Mouse (Mus musculus): ENCODE results near the gene Ahsa2. TPM values are rescaled to one million over a fixed set of nuclear protein-coding genes. Genes with fewer than 3 reads are reported as not detected.
"Not testable (repeated sequence)": the region's sequence is repeated elsewhere in the genome, so short reads cannot be mapped to it uniquely, and the experiment has no call there.

The Ahsa2 gene
- 5.6 and 7.4 TPM in 2 replicates for polyA plus RNA-seq (2012; rRNA removed)

DNA sequence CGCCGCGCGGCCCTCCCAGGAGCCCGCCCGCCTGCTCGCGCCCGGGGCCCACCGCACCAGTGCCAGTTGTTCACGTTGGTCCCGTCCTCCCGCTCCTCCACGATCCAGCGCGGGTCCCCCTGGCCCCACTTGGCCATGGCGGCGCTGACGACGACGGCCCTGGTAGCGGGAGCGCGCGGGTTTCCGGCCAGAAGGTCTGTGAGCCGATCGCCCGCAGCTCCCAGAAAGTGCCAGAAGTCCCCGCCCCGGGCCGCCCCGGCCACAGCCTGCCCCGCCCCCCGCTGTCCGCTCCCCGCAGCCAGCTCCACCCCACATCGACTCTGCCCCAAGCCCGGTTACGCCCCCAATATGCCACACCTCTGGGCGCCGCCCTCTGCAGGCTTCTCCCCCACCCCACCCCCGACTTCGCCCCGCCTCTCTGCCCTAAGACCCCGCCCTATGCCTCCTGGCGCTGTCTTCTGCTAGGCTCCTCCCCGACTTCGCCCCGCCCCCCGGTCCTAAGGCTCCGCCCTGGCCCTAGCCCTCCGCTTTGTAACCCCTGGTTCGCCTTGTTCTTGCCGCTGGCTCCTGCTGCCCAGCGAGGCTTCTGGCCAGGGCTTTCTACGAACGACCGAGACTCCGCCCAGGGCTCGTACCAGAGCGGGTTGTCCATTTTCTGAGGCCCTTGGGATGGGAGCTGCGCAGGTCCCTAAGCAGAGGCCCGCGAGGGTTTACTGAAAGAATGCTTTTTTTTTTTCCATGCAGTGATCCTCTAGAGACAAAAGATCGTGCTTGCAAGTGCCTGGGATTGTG lies at the start of gene Ahsa2:
Ahsa2 (minus strand) TSS at position 313 of the 792 bp plus-strand sequence.
- WGBS = 1% methylated on average over 64 of the region's 66 CpGs
- DNase-seq (ENCODE audit: low read depth, low spot score) = peak; percentile 73

DNA sequence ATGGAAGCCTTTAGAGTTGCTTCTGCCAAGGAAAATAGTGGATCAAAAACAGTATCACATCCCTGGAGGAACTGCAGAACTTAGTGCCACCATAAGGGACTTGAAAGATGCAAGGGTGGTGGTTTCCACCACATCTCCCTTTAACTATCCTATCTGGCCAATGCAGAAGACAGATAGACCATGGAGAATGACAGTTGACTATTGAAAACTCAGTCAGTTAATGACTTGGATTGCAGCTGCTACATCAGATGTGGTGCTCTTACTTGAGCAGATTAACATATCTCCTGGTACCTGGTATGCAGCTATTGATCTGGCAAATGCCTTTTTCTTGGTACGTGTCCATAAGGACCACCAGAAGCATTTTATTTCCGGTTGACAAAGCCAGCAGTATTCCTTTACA lies 39.6 kb upstream of the Ahsa2 start:
- DNase-seq (ENCODE audit: low read depth, low spot score) = no peak
- WGBS = 88% methylated on average over 2 of the region's 2 CpGs

GRCm38 (mm10) chr11:23520473-23521205 lies 22.8 kb upstream of the Ahsa2 start, which contains the start of gene 1700093K21Rik:
1700093K21Rik (minus strand) TSS chr11:23521155.
- no peak for DNase-seq (ENCODE audit: low read depth, low spot score)
- WGBS = 61% methylated on average over 5 of the region's 5 CpGs

DNA sequence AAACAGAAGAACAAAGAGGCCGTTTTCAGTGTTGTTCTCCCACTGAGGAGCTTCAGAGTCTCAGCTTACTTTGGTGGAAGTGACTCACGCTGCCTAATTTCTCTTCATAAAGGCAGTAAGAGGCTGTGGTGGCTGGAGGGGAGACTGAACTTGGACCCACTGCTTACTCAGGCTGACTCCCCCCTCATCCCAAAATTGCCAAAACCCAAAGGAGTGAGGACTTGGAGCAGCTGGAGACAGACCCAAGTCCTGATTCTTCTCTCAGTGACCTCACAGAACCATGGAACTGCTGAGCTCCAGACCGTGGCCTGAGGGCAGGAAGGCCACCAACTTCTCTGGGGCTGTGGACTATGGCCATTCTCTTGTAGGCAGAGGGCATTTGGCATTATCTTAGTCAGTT lies 21.2 kb upstream of the Ahsa2 start:
- WGBS = 84% methylated on average over 3 of the region's 3 CpGs
- no peak for DNase-seq (ENCODE audit: low read depth, low spot score)

DNA sequence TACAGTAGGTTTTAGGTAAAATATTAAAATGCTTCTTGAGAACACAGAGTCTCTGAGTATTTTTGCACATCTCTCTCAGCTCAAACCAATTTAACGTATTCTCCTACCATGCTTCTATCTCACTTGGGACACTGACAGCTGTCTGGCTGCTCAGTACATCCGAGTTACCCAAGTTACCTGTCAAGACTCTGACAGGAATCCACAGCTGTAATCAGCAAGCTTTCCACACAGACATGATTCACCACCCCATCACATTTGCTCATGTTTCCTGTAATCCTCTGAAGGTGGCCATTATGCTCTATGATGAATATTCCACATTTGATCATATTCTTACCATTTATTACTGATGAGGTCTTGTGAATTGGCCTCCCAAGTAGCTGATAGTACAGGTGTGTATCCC lies 17.5 kb upstream of the Ahsa2 start:
- DNase-seq (ENCODE audit: low read depth, low spot score) = no peak
- WGBS = 81% methylated on average over 2 of the region's 2 CpGs

DNA sequence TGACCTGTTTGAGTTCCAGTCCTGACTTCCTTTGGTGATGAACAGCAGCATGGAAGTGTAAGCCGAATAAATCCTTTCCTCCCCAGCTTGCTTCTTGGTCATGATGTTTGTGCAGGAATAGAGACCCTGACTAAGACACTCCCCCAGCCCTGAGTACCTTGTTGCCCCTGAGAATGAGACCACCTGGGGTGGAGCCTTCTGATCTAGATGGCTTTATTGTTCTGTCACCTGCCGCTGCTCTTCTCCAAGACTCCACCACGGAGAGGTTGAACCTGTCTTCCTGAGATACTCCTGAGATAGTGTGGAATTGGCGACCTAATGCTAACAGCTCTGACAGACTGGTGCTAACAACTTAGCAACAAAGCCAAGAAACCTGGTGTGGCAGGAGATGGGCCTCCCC lies 17.0 kb upstream of the Ahsa2 start:
- 31% methylated on average over 4 of the region's 4 CpGs for WGBS
- not testable (repeated sequence) for DNase-seq (ENCODE audit: low read depth, low spot score)

GRCm38 (mm10) chr11:23504801-23505200 lies 7.0 kb upstream of the Ahsa2 start:
- not testable (repeated sequence) for DNase-seq (ENCODE audit: low read depth, low spot score)
- 72% methylated on average over 5 of the region's 5 CpGs for WGBS

DNA sequence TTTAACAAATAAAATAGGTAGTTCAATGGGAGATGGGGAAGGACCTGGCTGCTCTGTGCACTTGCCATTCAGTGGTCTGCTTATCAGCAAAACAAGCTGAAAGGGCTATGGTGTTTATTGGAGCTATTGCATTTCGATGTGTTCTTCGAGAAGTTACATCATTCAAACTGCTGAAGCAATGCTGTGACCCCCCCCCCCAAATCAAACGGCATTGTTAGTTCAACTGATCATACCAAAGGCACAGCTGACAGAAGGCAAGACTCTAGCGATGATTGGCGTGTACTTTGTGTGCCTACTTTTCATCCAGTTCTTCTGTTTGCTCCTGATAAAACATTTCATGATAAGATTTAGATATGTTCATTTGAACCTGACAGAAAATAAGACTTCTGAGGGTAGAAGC lies 779 bp upstream of the Ahsa2 start:
- 33% methylated on average over 5 of the region's 5 CpGs for WGBS
- DNase-seq (ENCODE audit: low read depth, low spot score) = no peak

GRCm38 (mm10) chr11:23497335-23497717 lies 504 bp downstream of the Ahsa2 start:
- WGBS = under 1% methylated on average over 22 of the region's 22 CpGs
- DNase-seq (ENCODE audit: low read depth, low spot score) = no peak

- 32% methylated on average over 6 of the region's 6 CpGs for WGBS
- no peak for DNase-seq (ENCODE audit: low read depth, low spot score)
Observed at GRCm38 (mm10) chr11:23496661-23497060, 1.2 kb downstream of the Ahsa2 start.

- 88% methylated on average over 6 of the region's 6 CpGs for WGBS
- no peak for DNase-seq (ENCODE audit: low read depth, low spot score)
Observed at GRCm38 (mm10) chr11:23495231-23495630, 2.6 kb downstream of the Ahsa2 start.

- 82% methylated on average over 4 of the region's 4 CpGs for WGBS
- no peak for DNase-seq (ENCODE audit: low read depth, low spot score)
Observed at GRCm38 (mm10) chr11:23492048-23492790, 5.6 kb downstream of the Ahsa2 start.

- no peak for DNase-seq (ENCODE audit: low read depth, low spot score)
- 81% methylated on average over 1 of the region's 1 CpGs for WGBS
Observed at GRCm38 (mm10) chr11:23489955-23490354, 7.9 kb downstream of the Ahsa2 start.

DNA sequence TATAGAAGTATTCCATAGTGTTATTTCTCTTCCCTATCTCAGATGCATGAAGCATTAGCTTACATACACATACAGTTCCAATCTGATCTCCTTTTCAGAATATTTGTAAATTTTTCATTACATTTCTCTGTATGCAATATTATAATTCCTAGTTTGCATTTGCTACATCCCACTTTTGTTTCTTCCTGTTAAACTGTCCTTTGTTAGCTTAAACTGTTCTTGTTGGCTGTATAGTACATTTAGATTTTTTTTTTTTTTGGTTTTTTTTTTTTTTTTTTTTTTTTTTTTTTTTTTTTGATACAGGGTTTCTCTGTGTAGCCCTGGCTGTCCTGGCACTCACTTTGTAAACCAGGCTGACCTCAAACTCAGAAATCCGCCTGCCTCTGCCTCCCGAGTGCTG lies 32.0 kb downstream of the Ahsa2 start:
- DNase-seq (ENCODE audit: low read depth, low spot score) = not testable (repeated sequence)
- 93% methylated on average over 2 of the region's 2 CpGs for WGBS

Other genes starting within 250 kb of the Ahsa2 start
- 4.5 and 5.0 TPM in 2 replicates for gene Xpo1, start 242.0 kb downstream of the Ahsa2 start, polyA plus RNA-seq (2012; rRNA removed)
- 5.9 and 8.0 TPM in 2 replicates for gene Usp34, start 191.1 kb downstream of the Ahsa2 start, polyA plus RNA-seq (2012; rRNA removed)
- gene 1700093K21Rik, start 23.1 kb upstream of the Ahsa2 start, polyA plus RNA-seq (2012; rRNA removed) = not detected in 2 replicates
- gene 0610010F05Rik, start 135.6 kb upstream of the Ahsa2 start, polyA plus RNA-seq (2012; rRNA removed) = 0.73 and 1.1 TPM in 2 replicates
- 2.4 and 2.6 TPM in 2 replicates for gene Pus10, start 167.6 kb upstream of the Ahsa2 start, polyA plus RNA-seq (2012; rRNA removed)
- gene Pex13, start 167.9 kb upstream of the Ahsa2 start, polyA plus RNA-seq (2012; rRNA removed) = 5.1 and 6.9 TPM in 2 replicates

Measured in large intestine, adult 2 months (tissue).